Mouse (Mus musculus) lung, postnatal 0 days (tissue): Measurements from ENCODE around the gene Fgr.

Source experiments
- CTCF ChIP-seq: IDR thresholded peaks from 2 replicates; pipeline ENCODE4 v1.5.1; 2016; ENCODE audit warnings: antibody characterized with exemption, mild to moderate bottlenecking
- EP300 ChIP-seq: IDR thresholded peaks from 2 replicates; pipeline ENCODE4 v1.6.1; 2016; ENCODE audit warnings: antibody characterized with exemption, mild to moderate bottlenecking, control low read depth

- TF ChIP-seq CTCF (no peak), EP300 (no peak)
These were observed 77.6 kb downstream of the Fgr start for GRCm38 (mm10) chr4:133051550-133051865.
